14 mouse cellular contexts compared by ENCODE assay signal in the genomic region with DNA sequence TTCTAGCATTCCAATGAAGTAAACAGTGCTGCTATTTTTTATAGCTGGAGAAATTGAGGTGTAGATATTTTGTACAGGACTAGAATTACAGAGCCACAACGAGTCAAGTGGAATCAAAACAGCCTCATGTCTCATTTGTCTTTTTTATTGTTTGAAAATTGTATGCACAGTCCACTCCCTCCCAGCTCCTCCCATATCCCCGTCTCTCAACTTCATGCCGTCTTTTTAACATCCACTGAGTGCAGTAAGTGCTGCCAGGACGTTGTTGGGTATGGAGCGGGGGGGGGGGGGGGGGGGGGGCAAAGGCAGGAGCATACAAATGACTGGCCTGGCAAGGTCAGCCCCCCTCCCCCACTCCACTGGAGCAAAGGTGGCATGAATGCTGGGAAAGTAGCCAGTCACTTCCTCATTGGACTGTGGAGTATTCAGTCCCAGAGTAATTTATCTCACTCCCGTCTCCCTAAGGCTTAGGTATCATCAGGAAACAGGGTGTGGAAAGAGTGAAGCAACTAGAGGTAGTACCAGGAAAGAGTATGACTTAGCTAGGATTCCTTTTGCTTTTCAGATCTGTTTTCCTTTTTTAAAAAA. TPM values are rescaled to one million over a fixed set of nuclear protein-coding genes. Genes with fewer than 3 reads are reported as not detected.
DNase-seq lines count a peak whose midpoint lies in the region; ATAC-seq lines count a peak whose summit lies in the region.
"Had no signal": no experiment of that assay in that cellular context is flagged by ENCODE, and none has a peak within 500 bp of the region (broad histone marks: within the 10 kb centered on the region; RNA-seq: fewer than 3 reads in every experiment).

No protein-coding gene starts in this region.

- H3K27ac ChIP-seq in kidney, embryonic 14.5 days (ENCODE audit: low read depth, low read length): no peak overlapping the region
- H3K27ac ChIP-seq in stomach, embryonic 15.5 days: no peak overlapping the region

- peak; percentile 1 for DNase-seq in lung, postnatal 36 days
- DNase-seq in lung, adult 18-20 months: no peak
- peak; percentile 72 for DNase-seq in heart, postnatal 4 days
- DNase-seq: layer of hippocampus, postnatal 36 days; right cerebral cortex, postnatal 14 days had no signal

- no peaks in the 10 kb centered on the region for H3K9me3 ChIP-seq in kidney, embryonic 14.5 days (ENCODE audit: control insufficient read depth, low read length)
- no peaks in the 10 kb centered on the region for H3K9me3 ChIP-seq in stomach, embryonic 15.5 days
- H3K9me3 ChIP-seq: megakaryocyte, embryonic 14.5 days had no signal

- no peak overlapping the region for H3K4me3 ChIP-seq in kidney, embryonic 14.5 days (ENCODE audit: low read length)
- no peak overlapping the region for H3K4me3 ChIP-seq in stomach, embryonic 15.5 days (replicated peaks)
- H3K4me3 ChIP-seq: erythroblast, embryonic 14.5 days; megakaryocyte, embryonic 14.5 days had no signal

- H3K4me2 ChIP-seq in kidney, embryonic 14.5 days (replicated peaks; ENCODE audit: low read depth, low read length): no peak overlapping the region
- no peak overlapping the region for H3K4me2 ChIP-seq in stomach, embryonic 15.5 days
- H3K4me2 ChIP-seq: liver, embryonic 11.5 days had no signal

- no peaks in the 10 kb centered on the region for H3K27me3 ChIP-seq in kidney, embryonic 14.5 days (ENCODE audit: control insufficient read depth, insufficient read depth, low read length)
- H3K27me3 ChIP-seq in stomach, embryonic 15.5 days (replicated peaks): no peaks in the 10 kb centered on the region

- WGBS in kidney, embryonic 14.5 days: 16% methylated on average over 5 of the region's 6 CpGs
- WGBS in stomach, embryonic 15.5 days: 22% methylated on average over 6 of the region's 6 CpGs

- no peaks in the 10 kb centered on the region for H3K36me3 ChIP-seq in kidney, embryonic 14.5 days (ENCODE audit: control insufficient read depth, insufficient read depth, low read length)
- no peaks in the 10 kb centered on the region for H3K36me3 ChIP-seq in stomach, embryonic 15.5 days

- no peak overlapping the region for H3K9ac ChIP-seq in kidney, embryonic 14.5 days (ENCODE audit: low read depth, low read length)
- H3K9ac ChIP-seq in stomach, embryonic 15.5 days: no peak overlapping the region

- peaks cover 3% of the 10 kb centered on the region; the same call in 1 of the 2 replicates for H3K4me1 ChIP-seq in kidney, embryonic 14.5 days (ENCODE audit: control insufficient read depth, insufficient read depth, low read length)
- no peaks in the 10 kb centered on the region for H3K4me1 ChIP-seq in stomach, embryonic 15.5 days

- ATAC-seq in kidney, embryonic 14.5 days (ENCODE audit: low FRiP score, low TSS enrichment): peak; percentile 50; the same call in 1 of the 2 replicates
- ATAC-seq in stomach, embryonic 15.5 days (ENCODE audit: insufficient read depth, low FRiP score, low read depth): peak; percentile 40; the same call in 1 of the 2 replicates
- no peak for ATAC-seq in erythroid progenitor cell, adult 5-6 weeks (replicated peaks; ENCODE audit: low FRiP score, poor library complexity, severe bottlenecking)
- no peak for ATAC-seq in erythroblast, adult 5-6 weeks (replicated peaks; ENCODE audit: low FRiP score, poor library complexity, severe bottlenecking)

RNA-seq across cellular contexts. Expression of gene Bhmt, which starts 23.3 kb away (rescaled TPM):
- total RNA-seq in heart, postnatal 4 days (2021): under 1 TPM in 1 of 2 experiments, not detected in 1; 0.31 TPM
- polyA plus RNA-seq in kidney, embryonic 14.5 days (2014; fragmentation: Nextera tagmentation; extraction: Ambion mirVana): 0.11 and 0.13 TPM in 2 replicates
- 1.9 and 6.8 TPM in 2 replicates for polyA plus RNA-seq in stomach, embryonic 15.5 days (2015; fragmentation: Nextera tagmentation; extraction: Ambion mirVana)
- total RNA-seq in erythroid progenitor cell, adult 5-6 weeks (2015; ENCODE audit: low replicate concordance): not detected in 2 replicates
- not detected in 2 replicates for total RNA-seq in erythroid progenitor cell, adult 5-6 weeks (2017; ENCODE audit: low replicate concordance)
- not detected in 2 replicates for total RNA-seq in erythroblast, adult 5-6 weeks (2015; ENCODE audit: low replicate concordance)
- total RNA-seq in erythroblast, adult 5-6 weeks (2017; ENCODE audit: low replicate concordance): not detected in 2 replicates
- total RNA-seq: layer of hippocampus, postnatal 36 days had no signal
- polyA plus RNA-seq: neural tube, embryonic 11.5 days had no signal

RNA-seq across cellular contexts. Expression of gene Bhmt2, which starts 59.6 kb away (rescaled TPM):
- total RNA-seq in heart, postnatal 4 days (2021): not detected
- polyA plus RNA-seq in kidney, embryonic 14.5 days (2014; fragmentation: Nextera tagmentation; extraction: Ambion mirVana): 0.66 and 0.96 TPM in 2 replicates
- polyA plus RNA-seq in stomach, embryonic 15.5 days (2015; fragmentation: Nextera tagmentation; extraction: Ambion mirVana): 1.0 and 2.2 TPM in 2 replicates
- total RNA-seq in erythroid progenitor cell, adult 5-6 weeks (2015; ENCODE audit: low replicate concordance): not detected in 2 replicates
- total RNA-seq in erythroid progenitor cell, adult 5-6 weeks (2017; ENCODE audit: low replicate concordance): not detected in 2 replicates
- total RNA-seq in erythroblast, adult 5-6 weeks (2015; ENCODE audit: low replicate concordance): not detected in 2 replicates
- not detected in 2 replicates for total RNA-seq in erythroblast, adult 5-6 weeks (2017; ENCODE audit: low replicate concordance)
- polyA plus RNA-seq: hindbrain, embryonic 11.5 days; neural tube, embryonic 11.5 days had no signal

RNA-seq across cellular contexts. Expression of gene Dmgdh, which starts 59.8 kb away (rescaled TPM):
- total RNA-seq in heart, postnatal 4 days (2021): not detected
- 0.13 and 0.28 TPM in 2 replicates for polyA plus RNA-seq in kidney, embryonic 14.5 days (2014; fragmentation: Nextera tagmentation; extraction: Ambion mirVana)
- 0.83 and 1.3 TPM in 2 replicates for polyA plus RNA-seq in stomach, embryonic 15.5 days (2015; fragmentation: Nextera tagmentation; extraction: Ambion mirVana)
- total RNA-seq in erythroid progenitor cell, adult 5-6 weeks (2015; ENCODE audit: low replicate concordance): not detected in 2 replicates
- not detected in 2 replicates for total RNA-seq in erythroid progenitor cell, adult 5-6 weeks (2017; ENCODE audit: low replicate concordance)
- total RNA-seq in erythroblast, adult 5-6 weeks (2015; ENCODE audit: low replicate concordance): not detected in 2 replicates
- not detected in 2 replicates for total RNA-seq in erythroblast, adult 5-6 weeks (2017; ENCODE audit: low replicate concordance)
- polyA plus RNA-seq: erythroblast, embryonic 14.5 days; neural tube, embryonic 11.5 days had no signal

Comparison
In these comparisons a context has a peak if more than half of its experiments do, and no peak if none do; other contexts are left out.
1. DNase-seq: peak in lung, postnatal 36 days (single experiment) and heart, postnatal 4 days (single experiment); none in lung, adult 18-20 months (0 of 2).
2. ATAC-seq: peak in kidney, embryonic 14.5 days (single experiment) and stomach, embryonic 15.5 days (single experiment); none in erythroid progenitor cell, adult 5-6 weeks (single experiment) and erythroblast, adult 5-6 weeks (single experiment).